Mouse (Mus musculus) CH12.LX (cell line): ENCODE measurements around the gene Rpl31. TPM values are rescaled to one million over a fixed set of nuclear protein-coding genes. Genes with fewer than 3 reads are reported as not detected.

Source experiments
- DNase-seq: peaks from one replicate; pipeline ENCODE4 v3.0.0-alpha.2; 2013; ENCODE audit errors: extremely low read depth
- H3K27ac ChIP-seq: 2 replicates; pipeline ENCODE4 v1.5.1; 2012; ENCODE audit warnings: low read depth, mild to moderate bottlenecking, control low read depth, moderate library complexity; ENCODE audit not compliant: insufficient read depth
- H3K27me3 ChIP-seq: replicated peaks from 2 replicates; pipeline ENCODE3; 2012; ENCODE audit warnings: inconsistent platforms
- H3K36me3 ChIP-seq, 2 experiments: replicated peaks in 1 of 2; 2 replicates each; pipeline versions ENCODE3 to v1.6.1; 2012; ENCODE audit warnings: inconsistent platforms in 1 of 2, low read length in 1 of 2, mild to moderate bottlenecking in 1 of 2, mixed read lengths in 1 of 2, moderate library complexity in 1 of 2; ENCODE audit not compliant: control insufficient read depth in 1 of 2, insufficient read depth in 1 of 2
- H3K4me1 ChIP-seq, 2 experiments: 2 replicates each; pipeline ENCODE4 v1.6.1; 2012; ENCODE audit warnings: inconsistent platforms in 1 of 2, moderate library complexity in 1 of 2; ENCODE audit not compliant: insufficient read depth in 2 of 2, control insufficient read depth in 1 of 2
- H3K4me2 ChIP-seq: 2 replicates; pipeline ENCODE4 v1.6.1; 2012; ENCODE audit warnings: low read depth, mild to moderate bottlenecking, control low read depth; ENCODE audit not compliant: poor library complexity, insufficient read depth, severe bottlenecking
- H3K4me3 ChIP-seq, 3 experiments: fragments of 150-350 bp in 1 of 3; sonication (generic) in 1 of 3; replicated peaks in 1 of 3; 2 replicates each; pipeline versions ENCODE3 to v1.5.1; 2011 to 2012; ENCODE audit warnings: low read depth in 2 of 3, low read length in 2 of 3, mild to moderate bottlenecking in 2 of 3, moderate library complexity in 2 of 3, control low read depth in 1 of 3, improper control_type of control experiment in 1 of 3, inconsistent platforms in 1 of 3, mixed read lengths in 1 of 3; ENCODE audit not compliant: poor library complexity in 1 of 3
- H3K79me2 ChIP-seq: replicated peaks from 2 replicates; pipeline ENCODE4 v1.6.1; 2012; ENCODE audit warnings: mild to moderate bottlenecking, moderate library complexity; ENCODE audit not compliant: control insufficient read depth, poor library complexity, insufficient read depth, severe bottlenecking; ENCODE audit errors: extremely low read depth
- H3K9ac ChIP-seq: 2 replicates; pipeline ENCODE4 v1.6.1; 2012; ENCODE audit warnings: low read depth, mild to moderate bottlenecking, control low read depth, moderate library complexity; ENCODE audit not compliant: insufficient read depth
- H3K9me3 ChIP-seq: replicated peaks from 2 replicates; pipeline ENCODE3; 2012; ENCODE audit warnings: low read length, inconsistent platforms, mixed read lengths
- CHD1 ChIP-seq: IDR thresholded peaks from 2 replicates; pipeline ENCODE4 v1.6.1; 2012; ENCODE audit warnings: low read depth, low read length, improper control_type of control experiment, inconsistent platforms
- CHD2 ChIP-seq: IDR thresholded peaks from 2 replicates; pipeline ENCODE4 v1.6.1; 2011; ENCODE audit warnings: low read length, improper control_type of control experiment
- CTCF ChIP-seq, 2 experiments: IDR thresholded peaks in 1 of 2; conservative IDR thresholded peaks in 1 of 2; 2 replicates each; pipeline ENCODE4 v1.5.1; 2011 to 2012; ENCODE audit warnings: low read depth in 2 of 2, low read length in 2 of 2, improper control_type of control experiment in 1 of 2, inconsistent platforms in 1 of 2, mild to moderate bottlenecking in 1 of 2, moderate library complexity in 1 of 2
- GABPA ChIP-seq: IDR thresholded peaks from 2 replicates; pipeline ENCODE4 v1.6.1; 2012; ENCODE audit warnings: low read depth, low read length, improper control_type of control experiment, inconsistent platforms; ENCODE audit not compliant: insufficient replicate concordance
- HCFC1 ChIP-seq: IDR thresholded peaks from 2 replicates; pipeline ENCODE4 v1.6.1; 2012; ENCODE audit warnings: low read depth, mild to moderate bottlenecking, inconsistent platforms, low read length, improper control_type of control experiment
- IRF4 ChIP-seq: IDR thresholded peaks from 2 replicates; pipeline ENCODE4 v1.6.1; 2014; ENCODE audit warnings: low read depth, mild to moderate bottlenecking, inconsistent platforms, low read length, improper control_type of control experiment
- JUN ChIP-seq: IDR thresholded peaks from 2 replicates; pipeline ENCODE4 v1.6.1; 2011; ENCODE audit warnings: low read depth, mild to moderate bottlenecking, low read length, improper control_type of control experiment, moderate library complexity; ENCODE audit not compliant: insufficient read depth
- MAFK ChIP-seq: IDR thresholded peaks from 2 replicates; pipeline ENCODE4 v1.6.1; 2011; ENCODE audit warnings: low read length, improper control_type of control experiment; ENCODE audit not compliant: insufficient replicate concordance
- MEF2A ChIP-seq: IDR thresholded peaks from 2 replicates; pipeline ENCODE4 v1.6.1; 2014; ENCODE audit warnings: low read depth, mild to moderate bottlenecking, inconsistent platforms, low read length, improper control_type of control experiment, borderline replicate concordance
- MYC ChIP-seq: IDR thresholded peaks from 2 replicates; pipeline ENCODE4 v1.6.1; 2011; ENCODE audit warnings: low read depth, mild to moderate bottlenecking, improper control_type of control experiment, low read length
- POLR2AphosphoS2 ChIP-seq: IDR thresholded peaks from 2 replicates; pipeline ENCODE4 v1.6.1; 2011; ENCODE audit warnings: low read depth, low read length, improper control_type of control experiment
- RAD21 ChIP-seq: IDR thresholded peaks from 2 replicates; pipeline ENCODE4 v1.6.1; 2011; ENCODE audit warnings: low read depth, mild to moderate bottlenecking, low read length, improper control_type of control experiment, moderate library complexity
- SIN3A ChIP-seq: IDR thresholded peaks from 2 replicates; pipeline ENCODE4 v1.6.1; 2012; ENCODE audit warnings: low read length, improper control_type of control experiment, inconsistent platforms
- SMC3 ChIP-seq: IDR thresholded peaks from 2 replicates; pipeline ENCODE4 v1.6.1; 2011; ENCODE audit warnings: low read depth, low read length, improper control_type of control experiment
- USF2 ChIP-seq: conservative IDR thresholded peaks from 2 replicates; pipeline ENCODE4 v1.6.1; 2011; ENCODE audit warnings: low read depth, low read length, improper control_type of control experiment
- ZC3H11A ChIP-seq: IDR thresholded peaks from 2 replicates; pipeline ENCODE4 v1.6.1; 2012; ENCODE audit warnings: low read depth, mild to moderate bottlenecking, inconsistent platforms, low read length, improper control_type of control experiment
- ZMIZ1 ChIP-seq: IDR thresholded peaks from 2 replicates; pipeline ENCODE4 v1.6.1; 2012; ENCODE audit warnings: low read depth, mild to moderate bottlenecking, inconsistent platforms, low read length, improper control_type of control experiment
- ZNF384 ChIP-seq: IDR thresholded peaks from 2 replicates; pipeline ENCODE4 v1.6.1; 2012; ENCODE audit warnings: low read depth, low read length, improper control_type of control experiment, inconsistent platforms
- dilution Hi-C: fragments of 300-500 bp; cut with MboI; formaldehyde crosslinking; loops from 2 replicates; pipeline ENCODE4 v1.14.3; 2020; ENCODE audit warnings: low sequenced_read_pairs; ENCODE audit not compliant: extremely low pct_unique_long_range_greater_than_20kb, extremely low pct_ligation_motif_present
- in situ Hi-C: fragments of 300-500 bp; cut with MboI; formaldehyde crosslinking; loops from 3 replicates; pipeline ENCODE4 v1.14.3; 2019; ENCODE audit warnings: low sequenced_read_pairs, low pct_ligation_motif_present, low pct_unique_long_range_greater_than_20kb, mixed read lengths
- polyA plus RNA-seq: library from polyadenylated mRNA; unstranded; fragments of >175 nt; gene quantifications from 2 replicates; pipeline ENCODE4 v1.2.1, GENCODE M21; 2012; ENCODE audit warnings: low read depth; ENCODE audit not compliant: insufficient read length
- total RNA-seq, 2 experiments: library from RNA; depleted of rRNA; stranded (reverse); fragments of 300-350 nt in 1 of 2; fragments of >200 nt in 1 of 2; gene quantifications; 2 replicates each; pipeline ENCODE4 v1.2.3; 2012 to 2014

Gene Rpl31
- total and polyA plus RNA-seq, 3 experiments = 949 to 1,766 (median 1,044) TPM

DNA sequence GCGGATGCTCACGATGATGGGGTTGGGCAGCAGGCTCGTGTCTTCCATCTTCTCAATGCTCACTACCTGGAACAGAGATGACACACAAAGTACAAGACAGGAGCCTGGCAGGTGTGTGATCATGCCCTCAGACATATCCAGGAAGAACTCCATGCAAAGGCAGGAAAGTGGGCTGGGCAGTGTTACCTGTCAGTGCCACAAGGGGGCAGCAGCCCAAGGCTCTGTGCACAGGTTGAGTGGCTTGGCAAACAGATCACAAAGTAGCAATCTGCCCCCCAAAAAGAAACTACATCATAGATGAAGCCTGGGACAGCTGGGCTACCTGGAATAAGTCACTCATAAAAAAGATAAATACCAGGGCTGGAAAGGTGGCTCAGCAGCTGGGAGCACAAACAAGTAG lies 24.5 kb downstream of the Rpl31 start:
- Histone ChIP-seq H3K9ac (no peak overlapping the region), H3K27ac (no peak overlapping the region), H3K79me2 (no peaks in the 10 kb centered on the region), H3K9me3 (peaks cover 1% of the 10 kb centered on the region), H3K4me3 (no peak overlapping the region), H3K4me1 (peaks cover 0 to 14% of the 10 kb centered on the region in 2 experiments; a peak in 2 of 4 replicates), H3K4me2 (no peak overlapping the region), H3K36me3 (no peaks in the 10 kb centered on the region), H3K27me3 (no peaks in the 10 kb centered on the region)
- in situ Hi-C loops = loop anchor here (5.0 kb wide), 1 partner anchor 110 kb away; no protein-coding TSS in a partner anchor
- peak; percentile 62 for TF ChIP-seq RAD21
- peak; percentile 87 for TF ChIP-seq SMC3
- TF ChIP-seq GABPA = no peak
- TF ChIP-seq CTCF (conservative IDR thresholded peaks at IDR 0.05 in 1 of 2, IDR thresholded peaks at IDR 0.05 in 1 of 2; ENCODE audit: low read depth in 2 of 2, low read length in 2 of 2) = peak; percentile 88 to 90
- no peak for TF ChIP-seq MYC
- dilution Hi-C loops = no loop called here
- peak; percentile 51 for DNase-seq

DNA sequence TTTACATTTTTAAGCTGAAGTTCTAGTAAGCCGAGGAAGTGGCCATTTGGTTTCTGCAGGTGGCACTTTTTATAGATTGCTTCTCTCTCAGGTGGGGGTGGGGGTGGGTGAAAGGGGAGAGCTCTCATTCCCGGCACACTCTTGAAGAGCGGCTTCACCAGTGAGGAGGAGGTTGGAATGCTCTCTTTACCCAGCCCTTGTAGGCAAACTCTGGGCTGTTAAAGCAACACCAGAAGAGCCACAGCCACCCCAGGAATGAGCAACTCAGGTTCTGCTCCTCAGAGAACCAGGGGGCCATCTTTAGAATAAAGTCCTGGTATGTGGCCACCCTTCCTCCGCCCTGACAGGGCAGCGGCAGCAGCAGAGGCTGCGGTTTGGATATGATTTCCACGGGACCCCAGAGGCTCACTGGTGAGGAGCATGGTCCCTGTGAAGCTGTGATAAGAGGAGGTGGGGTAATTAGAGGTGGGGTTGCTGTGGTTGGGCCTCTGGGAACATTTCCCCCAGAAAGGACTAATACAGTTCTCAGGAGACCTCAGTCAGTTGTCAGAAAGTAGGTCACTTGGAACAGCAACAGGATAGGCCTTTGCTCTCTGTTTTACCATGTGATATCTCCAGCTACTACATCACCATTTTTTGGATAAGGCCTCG lies 25.7 kb downstream of the Rpl31 start:
- no peak for TF ChIP-seq CTCF (conservative IDR thresholded peaks at IDR 0.05 in 1 of 2, IDR thresholded peaks at IDR 0.05 in 1 of 2; ENCODE audit: low read depth in 2 of 2, low read length in 2 of 2)
- no peak for TF ChIP-seq CHD2
- TF ChIP-seq ZMIZ1 = no peak
- no peak for TF ChIP-seq MYC
- TF ChIP-seq MAFK = no peak
- no peak for TF ChIP-seq HCFC1
- TF ChIP-seq ZC3H11A = no peak
- no peak for TF ChIP-seq ZNF384
- TF ChIP-seq RAD21 = no peak
- TF ChIP-seq IRF4 = no peak
- TF ChIP-seq CHD1 = no peak
- no peak for TF ChIP-seq USF2
- no peak for TF ChIP-seq JUN
- TF ChIP-seq SIN3A = no peak
- TF ChIP-seq MEF2A = no peak
- no peak for TF ChIP-seq POLR2AphosphoS2
- H3K27me3 ChIP-seq = no peaks in the 10 kb centered on the region

More for the DNA sequence above, 25.7 kb downstream of the Rpl31 start:
- no peak overlapping the region for H3K4me2 ChIP-seq
- no peaks in the 10 kb centered on the region for H3K36me3 ChIP-seq
- no peak overlapping the region for H3K9ac ChIP-seq
- H3K4me3 ChIP-seq = no peak overlapping the region
- dilution Hi-C loops (no loop called here), in situ Hi-C loops (loop anchor here (5.0 kb wide), 1 partner anchor 109 kb away; no protein-coding TSS in a partner anchor)
- DNase-seq = no peak
- peaks cover 4% of the 10 kb centered on the region for H3K9me3 ChIP-seq
- H3K4me1 ChIP-seq = peaks cover 0 to 14% of the 10 kb centered on the region in 2 experiments; a peak in 2 of 4 replicates
- no peak overlapping the region for H3K27ac ChIP-seq
- no peaks in the 10 kb centered on the region for H3K79me2 ChIP-seq
